Mouse (Mus musculus) liver, adult 2 months (tissue): ENCODE data around the gene Bzw2.

ENCODE experiments used
- CTCF ChIP-seq: fragments of 200-500 bp; IDR thresholded peaks from 2 replicates; pipeline ENCODE4 v1.5.1; 2011; ENCODE audit warnings: low read depth, low read length, control low read depth
- POLR2A ChIP-seq: fragments of 200-500 bp; IDR thresholded peaks from 2 replicates; pipeline ENCODE4 v1.6.1; 2011; ENCODE audit warnings: low read length, control low read depth; ENCODE audit not compliant: insufficient read depth; ENCODE audit errors: extremely low read depth

GRCm38 (mm10) chr12:36157638-36158308 is at the start of gene Bzw2:
- TF ChIP-seq CTCF (no peak), POLR2A (no peak)
